Mouse (Mus musculus): ENCODE measurements around the gene Ptprg. TPM values are rescaled to one million over a fixed set of nuclear protein-coding genes. Genes with fewer than 3 reads are reported as not detected.

Ptprg gene
- polyA plus RNA-seq, 1 experiment from 2014 or later: 50.1 TPM

DNA sequence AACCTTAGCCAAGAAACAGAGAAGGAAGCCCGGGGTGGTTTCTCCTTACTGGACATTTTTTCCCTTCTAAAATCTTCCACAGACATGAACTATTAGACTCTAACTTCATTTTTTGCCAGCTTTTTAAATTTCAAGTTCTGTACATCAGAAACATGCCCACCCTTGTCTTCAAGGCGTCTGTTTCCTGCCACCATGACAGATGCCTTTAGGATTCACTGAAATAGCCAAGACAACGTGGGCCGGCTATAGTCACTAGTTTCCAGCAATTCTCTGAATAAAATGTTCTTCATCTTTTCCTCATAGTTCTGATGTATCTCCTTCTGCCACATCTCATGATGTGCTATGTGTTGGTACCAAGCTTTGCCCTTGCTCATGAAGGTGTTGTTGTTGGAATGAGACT lies 450.7 kb downstream of the Ptprg start:
- no peaks in the 10 kb centered on the region for H3K4me1 ChIP-seq (ENCODE audit: control insufficient read depth, insufficient read depth, low read length)
- H3K4me3 ChIP-seq (replicated peaks; ENCODE audit: low read depth, low read length): no peak overlapping the region
- DNase-seq (no peak), ATAC-seq (ENCODE audit: low FRiP score, low TSS enrichment) (no peak)
- no peak overlapping the region for H3K27ac ChIP-seq (replicated peaks; ENCODE audit: low read depth, low read length)
- WGBS: 91% methylated on average over 4 of the region's 4 CpGs
- no peaks in the 10 kb centered on the region for H3K9me3 ChIP-seq (ENCODE audit: control insufficient read depth, low read length)
- H3K9ac ChIP-seq (replicated peaks; ENCODE audit: low read length): no peak overlapping the region
- H3K36me3 ChIP-seq (ENCODE audit: control insufficient read depth, insufficient read depth, low read length): no peaks in the 10 kb centered on the region
- H3K4me2 ChIP-seq (ENCODE audit: low read length): no peak overlapping the region
- no peaks in the 10 kb centered on the region for H3K27me3 ChIP-seq (ENCODE audit: control insufficient read depth, insufficient read depth, low read length)

DNA sequence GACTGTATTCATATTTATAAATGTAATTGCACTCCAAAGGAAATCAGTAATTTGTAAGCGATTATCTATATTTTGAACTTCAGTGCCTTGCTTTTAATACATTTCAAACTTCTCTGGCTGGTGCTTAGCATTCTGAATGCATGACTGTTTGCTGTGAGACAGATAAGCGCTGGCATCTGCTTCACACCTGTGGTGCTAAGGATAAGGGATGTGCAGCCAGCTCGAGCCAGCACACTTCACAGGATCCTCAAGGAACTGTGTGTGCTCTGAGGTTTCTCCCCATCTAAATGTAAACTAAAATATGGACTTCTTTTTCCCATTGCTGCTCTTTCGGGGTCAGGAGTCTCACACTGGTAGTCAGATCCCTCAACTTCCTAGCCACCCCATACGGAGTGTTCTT lies 458.4 kb downstream of the Ptprg start:
- Histone ChIP-seq H3K9ac (replicated peaks; ENCODE audit: low read length) (no peak overlapping the region), H3K4me3 (replicated peaks; ENCODE audit: low read depth, low read length) (no peak overlapping the region), H3K9me3 (ENCODE audit: control insufficient read depth, low read length) (no peaks in the 10 kb centered on the region), H3K4me1 (ENCODE audit: control insufficient read depth, insufficient read depth, low read length) (no peaks in the 10 kb centered on the region), H3K27me3 (ENCODE audit: control insufficient read depth, insufficient read depth, low read length) (no peaks in the 10 kb centered on the region), H3K4me2 (ENCODE audit: low read length) (no peak overlapping the region), H3K36me3 (ENCODE audit: control insufficient read depth, insufficient read depth, low read length) (no peaks in the 10 kb centered on the region), H3K27ac (replicated peaks; ENCODE audit: low read depth, low read length) (no peak overlapping the region)
- ATAC-seq (ENCODE audit: low FRiP score, low TSS enrichment) (no peak), DNase-seq (peak; percentile 15)
- 83% methylated on average over 5 of the region's 5 CpGs for WGBS

DNA sequence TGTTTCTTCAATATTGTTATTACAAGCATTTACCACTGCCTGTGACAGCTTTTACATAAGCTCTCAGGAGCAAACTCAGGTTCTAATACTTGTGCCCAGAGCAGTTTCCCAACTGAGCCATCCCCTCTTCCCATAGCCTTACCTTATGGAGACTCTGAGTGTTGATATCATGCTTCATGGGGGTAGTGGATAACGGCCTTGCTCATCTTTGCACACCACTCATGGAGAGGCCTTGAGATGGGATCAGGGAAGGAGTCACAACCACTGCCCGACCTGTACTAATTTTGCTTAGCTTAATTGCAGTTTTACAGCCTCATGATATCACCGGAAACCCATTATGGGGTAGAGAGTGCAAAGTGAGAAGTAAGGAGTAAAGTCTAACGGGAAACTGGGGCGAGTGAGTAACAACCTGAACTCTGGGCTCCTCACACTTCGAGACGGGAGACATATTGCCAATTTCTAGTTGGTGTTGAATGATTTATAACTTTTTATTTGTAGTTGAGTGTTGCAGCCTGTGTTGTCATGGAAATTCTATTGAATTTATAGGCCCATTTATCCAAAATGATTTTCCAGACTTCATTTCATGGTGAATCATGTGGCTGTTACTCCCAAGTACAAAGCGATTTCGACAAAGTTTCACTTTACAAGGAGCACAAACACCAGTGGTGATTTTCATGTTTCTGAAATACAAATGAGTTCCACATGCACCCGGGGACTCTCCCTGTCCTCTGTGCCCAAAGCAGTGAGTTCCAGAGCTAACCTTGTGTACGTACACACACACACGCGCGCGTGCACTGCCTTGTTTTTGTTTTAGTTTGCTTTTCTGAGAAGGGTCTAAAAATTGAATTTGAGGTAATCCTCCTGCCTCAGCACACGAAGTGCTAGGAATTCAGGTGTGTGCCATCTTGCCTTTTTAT lies 472.7 kb downstream of the Ptprg start:
- H3K4me1 ChIP-seq (ENCODE audit: control insufficient read depth, insufficient read depth, low read length): no peaks in the 10 kb centered on the region
- H3K36me3 ChIP-seq (ENCODE audit: control insufficient read depth, insufficient read depth, low read length): no peaks in the 10 kb centered on the region
- DNase-seq: no peak
- no peak overlapping the region for H3K27ac ChIP-seq (replicated peaks; ENCODE audit: low read depth, low read length)
- no peaks in the 10 kb centered on the region for H3K27me3 ChIP-seq (ENCODE audit: control insufficient read depth, insufficient read depth, low read length)
- H3K9ac ChIP-seq (replicated peaks; ENCODE audit: low read length): no peak overlapping the region
- no peak overlapping the region for H3K4me2 ChIP-seq (ENCODE audit: low read length)
- 90% methylated on average over 16 of the region's 16 CpGs for WGBS
- H3K9me3 ChIP-seq (ENCODE audit: control insufficient read depth, low read length): no peaks in the 10 kb centered on the region
- no peak for ATAC-seq (ENCODE audit: low FRiP score, low TSS enrichment)
- no peak overlapping the region for H3K4me3 ChIP-seq (replicated peaks; ENCODE audit: low read depth, low read length)

DNA sequence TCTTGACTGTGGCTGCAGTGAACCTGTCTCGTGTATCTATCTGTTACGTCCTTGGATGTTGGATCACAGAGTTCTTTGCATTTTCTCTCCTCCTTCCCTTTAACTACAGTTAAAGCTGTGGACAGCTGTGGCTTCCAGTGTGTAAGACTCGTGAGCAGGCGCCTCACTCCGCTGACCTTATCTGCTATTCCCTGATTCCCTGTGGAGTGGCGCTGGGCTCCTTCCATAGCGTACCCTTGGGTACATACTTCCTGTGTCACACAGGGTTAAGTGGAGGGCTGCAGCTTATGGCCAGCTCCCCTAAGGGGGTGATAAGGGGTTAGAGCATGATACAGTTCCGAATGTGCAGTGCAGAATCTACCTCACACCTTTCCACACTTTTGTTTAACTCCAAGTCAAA lies 473.9 kb downstream of the Ptprg start:
- H3K9ac ChIP-seq (replicated peaks; ENCODE audit: low read length): no peak overlapping the region
- H3K4me3 ChIP-seq (replicated peaks; ENCODE audit: low read depth, low read length): no peak overlapping the region
- no peaks in the 10 kb centered on the region for H3K9me3 ChIP-seq (ENCODE audit: control insufficient read depth, low read length)
- no peaks in the 10 kb centered on the region for H3K27me3 ChIP-seq (ENCODE audit: control insufficient read depth, insufficient read depth, low read length)
- no peaks in the 10 kb centered on the region for H3K36me3 ChIP-seq (ENCODE audit: control insufficient read depth, insufficient read depth, low read length)
- H3K4me1 ChIP-seq (ENCODE audit: control insufficient read depth, insufficient read depth, low read length): no peaks in the 10 kb centered on the region
- ATAC-seq (ENCODE audit: low FRiP score, low TSS enrichment) (no peak), DNase-seq (no peak)
- WGBS: 85% methylated on average over 8 of the region's 8 CpGs
- no peak overlapping the region for H3K27ac ChIP-seq (replicated peaks; ENCODE audit: low read depth, low read length)
- H3K4me2 ChIP-seq (ENCODE audit: low read length): no peak overlapping the region

DNA sequence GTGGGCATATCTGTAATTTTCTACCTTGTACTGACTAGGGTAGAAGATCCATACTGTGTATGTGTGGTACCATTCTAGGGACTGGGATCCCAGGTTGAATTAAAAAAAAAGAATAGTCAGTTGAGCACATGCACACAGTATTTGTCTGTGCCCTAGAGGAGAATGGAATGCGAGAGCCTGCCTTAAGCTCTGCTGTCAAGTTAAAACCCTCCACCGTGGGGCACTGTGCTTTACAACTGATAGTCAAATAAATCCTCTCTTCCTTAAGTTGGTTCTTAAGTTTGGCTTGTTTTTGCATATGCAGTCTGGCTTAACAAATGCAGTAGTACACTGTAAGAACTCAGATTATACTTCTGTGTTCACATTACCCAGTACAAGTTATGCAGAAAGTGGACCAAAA lies 476.6 kb downstream of the Ptprg start:
- no peak for DNase-seq
- no peak overlapping the region for H3K9ac ChIP-seq (replicated peaks; ENCODE audit: low read length)
- no peaks in the 10 kb centered on the region for H3K4me1 ChIP-seq (ENCODE audit: control insufficient read depth, insufficient read depth, low read length)
- H3K9me3 ChIP-seq (ENCODE audit: control insufficient read depth, low read length): no peaks in the 10 kb centered on the region
- H3K27ac ChIP-seq (replicated peaks; ENCODE audit: low read depth, low read length): no peak overlapping the region
- WGBS: 76% methylated on average over 2 of the region's 2 CpGs
- no peaks in the 10 kb centered on the region for H3K27me3 ChIP-seq (ENCODE audit: control insufficient read depth, insufficient read depth, low read length)
- H3K4me3 ChIP-seq (replicated peaks; ENCODE audit: low read depth, low read length): no peak overlapping the region
- H3K36me3 ChIP-seq (ENCODE audit: control insufficient read depth, insufficient read depth, low read length): no peaks in the 10 kb centered on the region
- no peak overlapping the region for H3K4me2 ChIP-seq (ENCODE audit: low read length)
- ATAC-seq (ENCODE audit: low FRiP score, low TSS enrichment): no peak

DNA sequence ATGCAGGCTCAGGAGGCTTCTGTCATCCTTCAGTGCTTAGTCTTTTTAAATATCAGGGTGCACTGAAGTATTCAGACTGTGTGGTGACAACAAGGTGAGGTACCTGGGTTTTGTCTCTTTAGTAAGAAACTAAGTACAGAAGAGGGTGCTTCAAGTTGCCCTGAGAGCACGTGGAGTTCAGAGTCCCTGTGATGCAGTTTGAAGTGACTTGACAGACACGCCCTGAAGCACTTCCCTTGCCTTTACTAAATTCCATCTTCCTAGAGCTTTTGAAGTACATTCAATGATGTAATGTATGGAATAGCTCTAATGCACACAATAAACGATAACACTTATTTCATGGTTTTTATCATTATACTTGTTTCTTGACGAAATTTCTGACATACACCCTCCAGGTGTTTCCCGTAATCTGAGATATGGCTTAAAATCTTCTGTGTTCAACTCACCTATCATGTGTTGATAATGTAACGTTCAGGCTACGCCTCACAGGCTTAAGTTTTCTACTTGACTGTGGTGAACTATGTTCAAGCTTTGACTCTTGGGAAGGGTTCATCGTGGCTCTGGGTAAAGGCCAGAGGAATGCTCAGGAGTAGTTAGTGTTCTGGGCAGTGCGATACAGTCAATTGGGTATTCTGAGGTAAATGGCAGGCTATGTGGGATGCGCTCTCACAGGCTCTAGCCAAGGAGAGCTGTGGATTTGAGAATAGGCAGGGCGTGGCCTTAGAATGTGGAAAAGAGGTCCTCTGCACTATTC lies 483.4 kb downstream of the Ptprg start:
- Histone ChIP-seq H3K9ac (replicated peaks; ENCODE audit: low read length) (no peak overlapping the region), H3K4me1 (ENCODE audit: control insufficient read depth, insufficient read depth, low read length) (no peaks in the 10 kb centered on the region), H3K4me3 (replicated peaks; ENCODE audit: low read depth, low read length) (no peak overlapping the region), H3K27me3 (ENCODE audit: control insufficient read depth, insufficient read depth, low read length) (no peaks in the 10 kb centered on the region), H3K27ac (replicated peaks; ENCODE audit: low read depth, low read length) (no peak overlapping the region), H3K36me3 (ENCODE audit: control insufficient read depth, insufficient read depth, low read length) (no peaks in the 10 kb centered on the region), H3K4me2 (ENCODE audit: low read length) (no peak overlapping the region), H3K9me3 (ENCODE audit: control insufficient read depth, low read length) (no peaks in the 10 kb centered on the region)
- 93% methylated on average over 11 of the region's 11 CpGs for WGBS
- ATAC-seq (ENCODE audit: low FRiP score, low TSS enrichment) (no peak), DNase-seq (no peak)

DNA sequence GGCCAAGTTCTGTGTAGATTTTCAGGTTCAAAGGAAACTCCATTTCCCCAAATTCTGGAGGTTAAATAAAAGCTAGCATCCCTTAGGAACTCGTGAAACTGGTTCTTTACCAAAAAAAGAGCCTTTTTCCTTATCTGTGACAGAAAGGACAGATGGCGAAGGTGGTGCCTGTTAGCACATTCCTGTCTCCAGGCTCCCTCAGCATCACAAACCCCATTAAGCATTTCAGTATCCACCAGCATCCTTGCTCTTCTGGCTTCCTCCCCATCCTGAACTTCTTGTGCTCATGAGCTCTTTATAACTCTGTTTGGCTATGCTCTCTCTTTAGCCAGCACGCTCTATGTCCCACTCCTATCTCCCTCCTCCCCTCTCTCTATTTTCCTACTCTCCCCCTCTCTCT lies 486.4 kb downstream of the Ptprg start:
- H3K4me2 ChIP-seq (ENCODE audit: low read length): no peak overlapping the region
- no peaks in the 10 kb centered on the region for H3K36me3 ChIP-seq (ENCODE audit: control insufficient read depth, insufficient read depth, low read length)
- no peak overlapping the region for H3K27ac ChIP-seq (replicated peaks; ENCODE audit: low read depth, low read length)
- no peak overlapping the region for H3K9ac ChIP-seq (replicated peaks; ENCODE audit: low read length)
- H3K9me3 ChIP-seq (ENCODE audit: control insufficient read depth, low read length): no peaks in the 10 kb centered on the region
- H3K4me1 ChIP-seq (ENCODE audit: control insufficient read depth, insufficient read depth, low read length): no peaks in the 10 kb centered on the region
- 90% methylated on average over 3 of the region's 3 CpGs for WGBS
- no peaks in the 10 kb centered on the region for H3K27me3 ChIP-seq (ENCODE audit: control insufficient read depth, insufficient read depth, low read length)
- no peak for DNase-seq
- no peak for ATAC-seq (ENCODE audit: low FRiP score, low TSS enrichment)
- H3K4me3 ChIP-seq (replicated peaks; ENCODE audit: low read depth, low read length): no peak overlapping the region

DNA sequence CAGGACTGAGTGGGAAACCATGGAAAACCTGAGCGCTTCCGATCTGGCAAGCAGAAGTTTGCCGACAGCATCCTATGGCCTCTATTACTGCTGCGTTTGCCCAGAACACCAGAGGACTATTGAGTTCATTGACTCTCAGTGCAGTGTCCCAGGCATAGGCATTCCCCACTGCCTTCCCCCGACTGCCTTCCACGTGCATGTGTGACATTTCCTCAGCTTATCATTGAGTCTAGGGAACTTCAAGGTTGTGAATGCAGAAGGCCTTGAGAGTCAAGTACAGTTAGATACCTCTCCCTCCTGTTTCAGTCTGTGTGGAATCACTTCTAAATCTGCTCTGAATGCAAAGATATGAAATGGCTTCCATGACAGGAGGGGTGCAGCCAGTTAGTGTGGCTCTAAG lies 488.2 kb downstream of the Ptprg start:
- Histone ChIP-seq H3K4me1 (ENCODE audit: control insufficient read depth, insufficient read depth, low read length) (no peaks in the 10 kb centered on the region), H3K4me2 (ENCODE audit: low read length) (no peak overlapping the region), H3K9ac (replicated peaks; ENCODE audit: low read length) (no peak overlapping the region), H3K27me3 (ENCODE audit: control insufficient read depth, insufficient read depth, low read length) (no peaks in the 10 kb centered on the region), H3K36me3 (ENCODE audit: control insufficient read depth, insufficient read depth, low read length) (no peaks in the 10 kb centered on the region), H3K4me3 (replicated peaks; ENCODE audit: low read depth, low read length) (no peak overlapping the region), H3K9me3 (ENCODE audit: control insufficient read depth, low read length) (no peaks in the 10 kb centered on the region), H3K27ac (replicated peaks; ENCODE audit: low read depth, low read length) (no peak overlapping the region)
- ATAC-seq (ENCODE audit: low FRiP score, low TSS enrichment) (no peak), DNase-seq (no peak)
- WGBS: 92% methylated on average over 6 of the region's 6 CpGs

Data from midbrain, embryonic 14.5 days (tissue).